Mouse (Mus musculus) c-Kit-negative CD71-positive TER-119-positive erythroid progenitor cells, embryonic 14.5 days (primary cell): ENCODE measurements around the gene Kdm2a.
"Not testable (repeated sequence)": the region's sequence is repeated elsewhere in the genome, so short reads cannot be mapped to it uniquely, and the experiment has no call there.

Source experiments
- DNase-seq: peaks from one replicate; pipeline ENCODE4 v3.0.0-alpha.2; 2013; ENCODE audit warnings: low read depth, low spot score

The Kdm2a gene

DNA sequence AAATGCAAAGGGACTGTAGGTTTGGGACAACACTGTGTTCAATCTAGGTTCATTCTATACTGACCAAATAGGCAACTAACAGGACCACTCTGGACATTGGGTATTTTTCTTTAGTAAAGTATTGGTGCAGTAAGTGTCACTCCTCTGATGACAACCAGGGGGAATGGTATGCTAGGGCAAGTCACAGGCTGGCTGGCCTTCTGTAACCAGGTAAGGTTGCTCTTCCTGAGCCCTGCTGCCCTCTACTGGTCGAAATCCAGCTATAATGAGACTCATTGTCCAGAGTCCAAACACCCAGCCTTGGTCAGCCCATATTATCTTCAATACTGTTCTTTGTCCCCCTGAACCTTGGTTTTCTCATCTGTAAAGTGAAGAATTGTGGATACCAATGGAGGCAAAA lies 19.1 kb upstream of the Kdm2a start:
- DNase-seq = no peak

DNA sequence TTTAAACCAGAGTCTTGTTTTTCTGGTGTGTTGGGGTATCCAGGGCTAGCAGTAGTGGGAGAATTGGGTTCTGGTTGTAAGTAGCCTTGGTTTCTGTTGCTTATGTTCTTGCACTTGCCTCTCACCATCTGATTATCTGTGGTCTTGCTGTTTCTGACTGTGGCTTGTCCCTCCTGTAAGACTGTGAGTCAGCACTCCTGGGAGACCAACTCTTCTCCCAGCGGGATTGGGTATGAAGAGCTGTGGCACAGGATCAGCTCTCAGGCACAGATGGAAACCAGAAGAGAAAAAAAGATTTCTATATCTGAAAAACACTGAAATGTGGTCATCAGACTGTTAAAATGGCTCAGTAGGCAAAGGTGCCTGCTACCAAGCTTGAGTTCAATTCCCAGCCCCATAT lies 16.5 kb upstream of the Kdm2a start:
- DNase-seq = no peak

DNA sequence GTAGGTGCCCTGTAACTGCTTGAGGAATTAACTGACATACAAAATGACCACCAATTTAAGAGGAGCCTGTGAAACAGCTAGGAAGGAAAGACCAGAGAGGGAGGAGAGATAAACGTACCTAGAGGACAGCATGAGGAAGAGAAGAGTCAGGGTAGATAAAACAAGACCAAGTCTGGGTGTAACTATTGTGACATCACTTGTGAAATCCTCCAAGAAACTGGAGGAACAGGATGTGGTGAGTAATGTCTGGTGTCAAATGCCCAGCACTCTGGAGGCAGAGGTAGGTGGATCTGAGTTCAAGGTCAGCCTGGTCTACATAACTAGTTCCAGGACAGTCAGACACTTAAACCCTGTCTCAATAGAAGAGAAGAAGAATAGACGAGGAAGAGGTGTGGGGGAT lies 11.0 kb upstream of the Kdm2a start:
- DNase-seq = no peak

DNA sequence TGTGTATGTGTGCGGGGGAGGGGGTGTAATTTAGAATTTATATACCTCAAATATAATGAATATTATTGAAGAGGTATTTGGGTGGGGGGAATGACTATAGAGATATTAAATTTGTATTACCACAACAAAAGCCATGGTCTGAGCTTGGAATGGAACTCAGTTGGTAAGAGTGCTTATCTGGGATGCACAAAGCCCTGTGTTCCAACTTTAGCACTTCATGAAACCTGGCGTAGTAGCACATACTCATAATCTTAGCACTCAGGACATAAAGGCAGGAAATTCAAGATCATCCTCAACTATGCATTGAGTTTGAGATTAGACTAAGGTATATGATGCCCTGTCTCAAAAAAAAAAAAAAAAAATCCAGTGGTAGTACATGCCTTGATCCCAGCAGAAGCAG lies 6.8 kb upstream of the Kdm2a start:
- DNase-seq = no peak

DNA sequence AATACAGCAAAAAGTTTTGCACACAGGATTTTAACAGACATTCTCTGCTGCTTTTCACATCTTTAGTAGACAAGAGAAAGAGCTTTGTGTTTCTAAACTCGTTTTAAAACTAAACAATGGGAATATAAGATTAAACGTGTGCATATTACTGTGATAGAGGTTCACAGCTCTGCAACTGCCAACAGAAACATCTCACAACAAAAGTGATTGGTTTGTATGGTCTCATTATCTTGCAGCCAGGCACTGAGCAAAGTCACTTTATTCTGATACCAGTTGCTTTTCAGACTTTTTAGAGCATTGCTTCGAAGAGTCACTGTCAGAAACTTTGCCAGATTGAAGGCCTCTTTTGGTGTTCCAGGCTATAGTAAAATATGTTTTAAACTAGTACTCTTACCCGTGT lies 874 bp upstream of the Kdm2a start:
- DNase-seq = no peak

DNA sequence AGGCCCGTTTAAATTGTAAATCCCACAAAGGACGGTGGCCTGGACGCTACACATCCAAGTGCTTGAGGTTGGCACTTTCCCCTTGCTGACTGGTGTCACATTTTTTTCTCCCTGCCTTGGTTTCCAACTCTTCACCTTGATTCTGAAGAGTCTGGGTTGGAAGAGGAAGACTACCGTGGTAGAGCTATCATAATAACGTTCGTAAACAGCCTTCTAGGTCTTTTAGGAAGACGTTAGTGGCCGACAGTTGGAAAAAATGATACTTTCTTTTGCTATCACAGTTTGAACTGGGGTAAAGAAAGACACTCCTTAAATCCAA lies 504 bp upstream of the Kdm2a start:
- DNase-seq = no peak

DNA sequence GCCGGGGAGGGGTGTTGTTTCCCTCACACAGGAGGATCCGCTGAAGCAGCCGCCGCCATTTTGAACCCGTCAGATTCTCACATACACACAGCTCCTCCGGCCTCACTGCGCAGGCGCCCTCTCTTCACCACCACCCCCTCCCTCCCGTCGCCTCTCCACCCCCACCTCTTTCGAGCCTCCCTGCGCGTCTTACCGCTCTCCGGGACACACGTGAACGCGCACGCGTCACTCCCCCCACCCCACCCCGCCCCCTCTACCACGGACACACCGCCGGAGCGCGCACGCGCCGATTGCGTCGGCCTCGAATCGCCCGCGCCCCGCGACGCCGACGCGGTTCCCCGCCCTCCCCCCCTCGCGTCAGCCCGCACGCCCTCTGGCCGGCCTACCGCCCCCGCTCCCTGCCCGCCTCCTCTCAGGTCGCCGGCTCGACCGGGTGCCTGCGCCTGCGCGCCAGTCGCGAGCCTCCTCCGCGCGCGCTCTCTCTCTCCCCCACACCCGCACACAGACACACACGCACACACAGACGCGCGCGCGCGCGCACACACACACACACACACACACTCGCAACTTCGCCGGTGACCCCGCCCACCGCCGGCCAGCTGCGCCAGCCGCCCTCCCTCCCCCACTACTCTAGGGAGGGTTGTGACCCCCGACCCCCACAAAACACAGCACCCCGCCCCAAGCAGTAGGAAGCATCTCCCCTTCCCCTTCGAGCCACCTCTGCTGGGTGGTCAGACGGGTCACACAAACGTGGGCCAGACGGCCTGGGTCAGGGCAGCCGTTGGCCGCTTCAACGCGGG lies 887 bp downstream of the Kdm2a start:
- DNase-seq = peak; percentile 95

DNA sequence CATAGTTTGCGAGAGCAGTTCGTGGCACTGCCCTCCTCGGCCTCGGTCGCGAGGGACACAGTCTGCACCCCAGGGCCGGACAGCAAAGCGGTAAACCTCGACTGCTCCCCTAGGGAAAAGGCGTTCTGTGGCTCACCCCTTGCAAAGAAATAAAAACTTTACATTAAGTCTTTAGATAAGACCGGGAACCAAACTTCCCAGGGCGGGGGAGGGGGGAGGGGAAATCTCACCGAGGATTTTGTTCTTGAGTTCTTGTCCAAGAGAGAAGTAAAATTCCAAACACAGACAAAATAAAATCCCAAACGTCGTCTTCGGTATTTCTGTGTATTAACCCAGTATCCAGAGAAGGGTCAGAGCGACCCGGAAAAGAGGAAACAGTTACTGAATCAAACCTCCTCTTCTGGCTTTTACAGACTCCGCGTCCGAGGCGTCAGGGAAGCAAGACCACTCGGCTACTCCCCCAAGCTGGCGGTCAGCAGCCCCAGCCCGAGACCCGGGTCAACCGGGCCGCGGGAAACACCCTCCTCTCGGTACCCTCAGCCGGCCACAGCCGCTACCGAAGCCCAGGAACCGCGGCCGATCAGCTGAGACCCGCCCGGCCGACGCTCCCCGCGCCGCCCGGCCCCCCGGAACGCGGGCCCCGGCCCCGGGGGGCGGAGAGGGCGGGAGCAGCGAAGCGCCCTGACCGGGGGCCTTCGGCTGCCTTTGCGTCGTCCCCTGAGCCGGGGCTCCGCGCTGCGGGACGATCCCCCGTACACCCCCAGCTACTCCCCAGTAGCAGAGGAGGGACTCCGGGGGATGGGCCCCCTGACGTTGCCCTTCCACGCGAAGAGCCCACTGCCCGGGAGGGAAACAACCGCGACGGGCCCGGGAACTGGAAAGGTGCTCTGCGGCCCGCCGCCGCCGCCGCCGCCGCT lies 1.7 kb downstream of the Kdm2a start:
- DNase-seq = peak; percentile 43

DNA sequence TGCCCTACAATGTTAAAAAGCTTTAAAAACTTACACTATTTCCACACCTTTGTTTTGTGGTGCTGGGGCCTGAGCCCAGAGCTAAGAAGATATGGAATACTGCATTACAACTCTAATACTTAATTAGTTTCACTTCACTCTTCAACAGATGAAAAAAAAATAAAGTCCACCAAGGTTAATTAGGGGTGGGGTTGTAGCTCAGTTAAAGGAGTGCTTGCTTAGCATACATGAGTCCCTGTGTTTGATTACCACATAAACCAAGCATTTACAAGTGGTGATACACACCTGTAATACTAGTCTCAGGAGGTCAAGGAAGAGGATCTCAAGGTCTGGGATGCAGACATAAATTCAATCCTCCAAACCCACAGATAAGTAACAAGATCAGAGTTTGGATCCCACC lies 10.8 kb downstream of the Kdm2a start:
- no peak for DNase-seq

DNA sequence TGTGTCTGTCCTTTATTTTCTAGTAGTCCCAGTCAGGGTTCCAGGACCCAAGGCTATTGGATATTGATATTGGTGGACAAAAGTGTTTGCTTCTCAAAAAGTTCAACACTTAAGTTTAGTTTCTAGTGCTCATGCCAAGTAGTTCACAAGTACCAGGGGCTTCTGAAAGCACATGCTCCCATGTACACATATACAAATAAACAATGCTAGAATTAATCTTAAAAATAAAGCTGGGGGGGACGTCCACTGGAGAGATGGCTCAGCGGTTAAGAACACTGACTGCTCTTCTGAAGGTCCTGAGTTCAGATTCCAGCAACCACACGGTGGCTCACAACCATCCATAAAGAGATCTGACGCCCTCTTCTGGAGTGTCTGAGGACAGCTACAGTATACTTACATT lies 13.1 kb downstream of the Kdm2a start:
- no peak for DNase-seq

DNA sequence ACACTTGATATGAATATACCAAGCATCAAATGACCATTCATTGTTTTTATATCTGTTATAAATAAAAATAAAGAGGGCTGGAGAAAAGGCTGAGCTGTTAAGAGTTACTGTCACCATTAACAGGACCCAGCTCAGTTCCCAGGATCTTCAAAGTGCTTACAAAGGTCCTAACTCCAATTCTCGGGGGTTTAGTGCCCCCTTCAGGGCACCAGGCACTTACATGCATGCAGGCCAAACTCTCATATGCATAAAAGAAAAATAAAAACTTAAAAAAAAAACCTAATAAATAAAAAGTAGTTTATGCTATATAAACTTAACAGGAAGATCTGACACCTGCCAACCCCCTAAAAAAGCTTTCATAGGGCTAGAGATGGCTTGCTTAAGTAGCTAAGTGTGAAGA lies 13.8 kb downstream of the Kdm2a start:
- DNase-seq = no peak

DNA sequence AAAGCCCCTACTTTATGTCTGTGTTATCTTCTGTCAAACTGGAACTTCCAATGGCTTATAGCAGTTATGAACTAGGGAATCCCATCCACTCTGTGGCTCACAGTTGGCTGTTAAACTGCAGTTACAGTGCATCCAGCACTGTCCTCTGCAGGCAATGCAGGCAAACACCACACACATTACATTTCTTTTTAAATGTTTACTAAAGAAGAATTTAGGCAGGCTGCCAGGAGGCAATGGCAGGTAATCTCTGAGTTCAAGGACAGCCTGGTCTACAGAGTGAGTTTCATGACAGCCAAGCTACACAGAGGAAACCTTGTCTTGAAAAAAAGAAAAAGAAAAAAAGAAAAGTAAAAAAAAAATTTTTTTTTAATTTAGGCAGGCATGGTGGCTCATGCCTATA lies 14.8 kb downstream of the Kdm2a start:
- DNase-seq = no peak

DNA sequence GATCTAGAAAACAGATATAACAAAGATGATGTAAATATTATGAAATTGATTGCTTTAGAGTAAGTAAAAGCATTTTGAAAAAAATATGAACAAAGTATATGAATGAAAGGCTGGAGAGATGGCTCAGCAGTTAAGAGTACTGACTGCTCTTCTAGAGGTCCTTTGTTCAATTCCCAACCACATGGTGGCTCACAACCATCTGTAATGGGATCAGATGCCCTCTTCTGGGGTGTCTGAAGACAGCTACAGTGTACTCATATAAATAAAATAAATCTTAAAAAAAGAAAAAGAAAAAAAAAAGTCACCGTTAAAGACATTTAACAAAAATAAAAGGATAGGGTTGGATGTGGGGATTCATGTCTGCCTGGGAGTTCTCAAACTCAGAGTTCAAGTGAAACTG lies 15.8 kb downstream of the Kdm2a start:
- DNase-seq = not testable (repeated sequence)

DNA sequence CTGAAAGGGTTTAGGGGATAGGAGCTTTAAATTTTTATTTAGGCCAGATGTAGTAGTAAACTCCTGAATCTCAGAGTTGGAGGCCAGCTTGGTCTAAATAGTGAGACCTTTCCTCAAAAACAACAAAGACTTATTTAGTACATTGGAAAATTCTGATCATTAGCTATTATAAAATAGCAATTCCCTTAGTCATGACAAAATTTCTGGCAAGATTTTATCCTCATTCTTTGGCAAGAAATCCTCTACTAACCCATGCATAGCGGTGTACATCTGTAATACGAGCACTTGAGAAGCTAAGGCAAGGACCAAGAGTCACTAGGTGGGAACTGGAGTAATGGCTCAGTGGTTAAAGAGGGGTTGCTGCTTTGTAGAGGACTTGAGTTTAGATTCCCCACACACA lies 27.4 kb downstream of the Kdm2a start:
- DNase-seq = no peak

DNA sequence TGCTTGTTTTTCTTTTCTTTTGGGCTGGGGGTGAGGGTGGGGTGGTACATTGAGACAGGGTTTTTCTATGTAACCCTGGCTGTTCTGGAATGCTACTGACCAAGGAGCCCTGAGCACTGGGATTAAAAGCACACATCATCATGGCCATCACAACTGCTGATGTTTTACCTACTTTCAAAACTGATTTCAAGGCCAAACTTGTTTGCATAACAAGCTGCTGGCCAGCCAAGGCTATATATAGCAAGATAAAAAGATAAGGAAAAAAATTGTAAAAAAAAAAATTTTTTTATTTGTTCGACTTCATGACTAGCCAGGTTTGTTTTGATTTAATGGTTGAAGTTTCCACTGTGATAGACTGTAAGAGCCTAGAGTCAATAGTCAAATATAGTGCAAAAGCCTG lies 27.8 kb downstream of the Kdm2a start:
- no peak for DNase-seq

DNA sequence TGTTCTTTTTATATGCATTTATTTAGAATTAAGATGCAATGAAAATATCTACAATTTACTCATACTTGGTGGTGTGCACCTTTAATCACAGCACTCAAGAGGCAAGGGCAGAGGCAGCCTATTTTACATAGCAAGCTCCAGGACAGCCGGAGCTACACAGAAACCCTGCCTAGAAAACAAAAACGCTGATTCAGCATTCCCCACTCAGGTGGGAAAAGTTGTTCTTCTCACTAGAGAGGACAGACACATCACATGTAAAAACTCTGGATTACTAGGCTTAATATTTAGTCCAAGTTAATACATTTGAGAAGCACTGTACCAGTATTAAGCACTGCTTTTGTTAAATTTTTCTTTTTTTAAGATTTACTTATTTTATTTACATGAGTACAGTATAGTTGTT lies 48.6 kb downstream of the Kdm2a start:
- DNase-seq = no peak

DNA sequence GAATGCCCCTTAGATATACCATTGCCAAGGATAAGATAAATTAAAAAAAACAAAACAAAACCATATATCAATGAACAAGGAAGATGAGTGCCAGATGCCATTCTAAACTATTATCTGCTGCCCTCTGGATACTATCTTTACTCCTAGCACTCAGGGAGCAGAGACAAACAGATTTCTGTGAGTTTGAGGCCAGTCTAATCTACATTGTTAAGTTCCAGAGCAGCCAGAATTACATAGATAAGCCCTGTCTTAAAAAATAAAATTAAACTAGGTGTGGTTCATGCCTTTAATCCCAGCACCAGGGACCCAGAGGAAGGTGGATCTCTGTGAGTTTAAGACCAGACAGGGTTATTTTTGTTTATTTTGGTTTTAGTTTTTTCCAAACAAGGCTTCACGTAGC lies 51.6 kb downstream of the Kdm2a start:
- no peak for DNase-seq

DNA sequence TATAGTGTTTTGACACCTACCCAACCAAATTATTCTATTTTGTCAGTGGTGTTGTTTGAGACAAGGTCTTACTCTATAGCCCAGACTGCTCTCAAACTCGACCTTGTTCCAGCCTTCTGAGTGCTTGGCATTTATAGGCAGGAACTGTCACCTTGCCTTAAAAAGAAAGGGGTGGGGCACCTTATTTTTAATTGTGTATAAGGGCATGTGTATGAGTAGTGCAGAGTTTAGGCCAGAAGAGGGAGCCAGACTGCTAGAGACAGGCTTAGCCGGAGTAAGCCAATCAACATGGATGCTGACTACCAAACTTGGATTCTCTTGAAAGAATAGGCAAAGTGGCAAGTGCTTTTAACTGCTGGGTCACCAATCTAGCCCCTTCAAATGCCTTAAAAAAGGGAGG lies 59.9 kb downstream of the Kdm2a start:
- DNase-seq = peak; percentile 53

DNA sequence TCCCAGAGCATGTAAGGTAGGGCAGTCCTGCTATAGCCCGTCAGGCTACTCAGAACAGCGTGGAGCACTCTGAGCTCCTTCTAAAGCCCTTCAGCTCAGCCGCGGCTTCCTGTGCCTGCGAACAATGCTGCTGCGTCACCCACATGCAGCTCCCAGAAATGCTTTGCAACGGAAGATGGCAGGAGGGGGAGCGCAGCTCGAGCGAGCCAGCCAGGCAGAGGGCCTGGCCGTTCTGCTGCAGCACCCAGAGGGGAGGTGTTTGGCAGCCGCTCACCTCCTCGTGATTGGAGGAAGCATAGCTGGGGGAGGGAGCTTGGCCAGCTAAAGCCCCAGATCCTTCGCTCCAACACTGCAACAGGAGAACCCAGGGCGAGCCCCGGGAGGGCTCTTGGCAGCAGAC lies 64.3 kb downstream of the Kdm2a start:
- peak; percentile 51 for DNase-seq

DNA sequence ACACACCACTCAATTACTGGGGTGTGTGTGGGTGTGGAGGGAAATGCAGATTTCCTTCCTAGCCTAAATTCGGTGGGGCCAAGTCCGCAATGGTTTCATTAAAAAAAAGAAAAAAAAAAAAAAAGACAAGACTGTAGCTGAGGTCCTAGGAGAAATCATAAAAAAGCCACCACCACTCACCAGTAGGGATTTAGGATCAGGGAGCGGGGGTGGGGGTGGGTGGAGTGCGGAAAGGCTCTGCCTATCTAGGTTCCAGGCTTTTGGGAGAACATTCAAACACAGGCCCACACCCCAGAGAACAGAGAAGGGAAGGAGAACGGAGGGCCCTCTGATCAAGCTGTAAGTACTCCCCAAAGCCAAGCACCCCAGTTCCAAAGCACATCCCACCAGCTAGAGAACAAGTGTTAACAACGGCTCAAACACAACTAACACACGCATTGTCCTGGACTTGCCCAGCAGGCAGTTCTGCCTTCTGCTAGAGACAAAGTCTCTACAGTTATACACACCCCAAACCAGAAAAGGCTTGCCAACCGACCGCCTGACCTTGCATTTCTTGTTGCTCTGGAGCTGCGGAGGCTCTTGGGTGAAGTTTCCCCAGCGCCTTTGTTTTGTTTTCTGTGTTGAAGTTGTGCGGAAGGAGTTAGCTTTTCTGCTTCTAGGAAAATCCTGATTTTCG lies 64.8 kb downstream of the Kdm2a start:
- peak; percentile 20 for DNase-seq

DNA sequence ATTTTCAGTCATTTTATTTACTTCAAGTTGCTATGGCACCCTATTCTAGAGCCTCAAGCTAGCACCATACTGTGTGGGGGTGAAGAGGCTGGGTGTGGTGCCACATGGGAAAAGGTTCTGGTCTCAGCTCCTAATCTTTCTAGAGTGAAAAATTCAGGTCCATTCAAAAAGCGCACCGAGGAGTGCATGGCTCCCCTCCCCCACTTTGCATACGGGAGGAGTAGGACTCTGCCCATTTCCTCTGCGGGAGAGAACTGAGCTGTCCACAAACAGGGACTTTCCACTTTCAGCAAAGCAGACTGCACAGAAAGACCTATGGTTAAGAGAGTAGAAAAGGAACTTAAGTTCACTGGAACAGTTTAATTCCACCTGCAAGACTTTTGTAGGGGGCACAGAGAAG lies 65.4 kb downstream of the Kdm2a start:
- DNase-seq = no peak

DNA sequence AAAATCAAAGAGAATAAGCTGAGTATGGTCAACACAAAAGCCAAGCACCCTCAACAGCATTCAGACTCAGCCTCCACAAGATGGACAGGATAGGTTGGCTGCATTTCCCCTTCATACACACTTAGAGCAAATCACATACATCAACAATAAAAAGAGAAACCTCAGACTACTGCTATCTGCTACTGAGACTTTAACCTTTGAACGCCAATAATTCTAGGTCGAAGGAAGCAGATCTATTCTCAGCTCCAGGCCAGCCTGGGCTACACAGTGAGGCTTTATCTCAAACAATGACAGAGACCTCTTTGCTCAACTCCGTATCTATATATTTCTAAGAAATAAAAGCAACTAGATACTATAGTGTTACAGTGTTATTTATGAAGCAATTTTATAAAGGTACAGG lies 66.8 kb downstream of the Kdm2a start:
- DNase-seq = no peak

DNA sequence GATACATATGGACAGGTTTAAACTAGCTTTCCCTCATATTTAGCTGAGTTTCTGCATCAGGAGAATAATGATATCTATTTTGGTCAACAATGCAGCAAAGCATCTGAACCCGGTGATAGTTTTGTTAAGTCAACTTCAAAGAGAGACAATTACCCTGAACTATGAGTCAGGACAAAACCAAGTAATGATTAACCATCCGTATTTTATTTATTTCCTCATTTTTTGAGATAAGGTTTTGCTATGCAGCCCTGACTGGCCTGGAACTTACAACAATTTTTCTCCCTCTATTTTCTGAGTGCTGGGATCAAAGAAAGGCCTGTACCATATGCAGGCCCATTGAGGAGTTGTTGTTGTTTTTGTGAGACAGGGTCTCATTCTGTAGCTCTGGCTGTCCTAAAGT lies 67.5 kb downstream of the Kdm2a start:
- DNase-seq = no peak
